Mouse (Mus musculus) olfactory bulb, adult 2 months (tissue): ENCODE results near the gene Nog. TPM values are rescaled to one million over a fixed set of nuclear protein-coding genes. Genes with fewer than 3 reads are reported as not detected.

ENCODE experiments used
- H3K27ac ChIP-seq: fragments of 200-500 bp; 2 replicates; pipeline ENCODE4 v1.5.1; 2012; ENCODE audit warnings: low read depth, low read length; ENCODE audit not compliant: insufficient read depth
- H3K4me1 ChIP-seq: fragments of 200-500 bp; 2 replicates; pipeline ENCODE4 v1.6.1; 2012; ENCODE audit warnings: low read length; ENCODE audit not compliant: control insufficient read depth, insufficient read depth
- H3K4me3 ChIP-seq: fragments of 200-500 bp; 2 replicates; pipeline ENCODE4 v1.5.1; 2012; ENCODE audit warnings: mild to moderate bottlenecking, low read depth, low read length, moderate library complexity; ENCODE audit not compliant: insufficient read depth
- CTCF ChIP-seq: fragments of 200-500 bp; IDR thresholded peaks from 2 replicates; pipeline ENCODE4 v1.5.1; 2012; ENCODE audit warnings: low read depth, mild to moderate bottlenecking, low read length, moderate library complexity; ENCODE audit not compliant: insufficient read depth
- POLR2A ChIP-seq: fragments of 200-500 bp; IDR thresholded peaks from 2 replicates; pipeline ENCODE4 v1.6.1; 2012; ENCODE audit warnings: mild to moderate bottlenecking, low read depth, low read length, moderate library complexity; ENCODE audit not compliant: insufficient read depth
- WGBS: fragments of 180-500 bp; shearing (Covaris S2); methylation state at CpG from one replicate; pipeline ENCODE4 v1.1.7; 2018; 5-methylcytosine and 5-hydroxymethylcytosine counted together
- polyA plus RNA-seq: library from polyadenylated mRNA; stranded (reverse); fragments of >200 nt; gene quantifications from 2 replicates; pipeline ENCODE4 v1.2.4, GENCODE M21; 2012; ENCODE audit warnings: low replicate concordance; ENCODE audit not compliant: missing spikeins, insufficient read depth, insufficient read length

Gene Nog
- polyA plus RNA-seq, 1 experiment: not detected

- Histone ChIP-seq H3K4me3 (no peak overlapping the region), H3K27ac (no peak overlapping the region), H3K4me1 (peaks cover 4% of the 10 kb centered on the region; the same call in 1 of the 2 replicates)
- 87% methylated on average over 5 of the region's 5 CpGs for WGBS
- TF ChIP-seq POLR2A: no peak
- TF ChIP-seq CTCF: no peak
These were observed 12.2 kb upstream of the Nog start for GRCm38 (mm10) chr11:89314374-89314773.

DNA sequence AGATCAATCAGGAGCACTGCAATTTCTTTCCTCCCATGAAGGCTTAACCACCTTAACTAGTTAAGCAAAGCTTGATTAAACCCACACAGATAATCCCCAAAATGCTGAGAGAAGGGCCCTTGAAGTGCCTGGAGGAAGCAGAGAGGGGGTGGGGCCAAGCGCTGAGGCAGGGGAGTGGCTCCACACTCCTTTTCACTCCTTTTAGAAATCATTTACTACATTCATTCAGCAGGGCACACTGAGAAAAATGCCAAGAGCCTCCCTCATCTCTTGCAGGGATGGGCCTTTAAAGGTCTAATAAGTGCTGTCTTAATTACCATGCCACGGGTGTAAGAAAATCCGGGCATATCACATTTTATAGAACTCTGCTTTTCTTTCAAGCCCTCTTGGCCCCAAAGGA is 10.2 kb upstream of the Nog start:
- WGBS: 17% methylated on average over 3 of the region's 3 CpGs

GRCm38 (mm10) chr11:89310217-89310616 is 8.1 kb upstream of the Nog start:
- H3K27ac ChIP-seq: no peak overlapping the region
- TF ChIP-seq CTCF: no peak
- TF ChIP-seq POLR2A: no peak
- H3K4me1 ChIP-seq: no peaks in the 10 kb centered on the region
- WGBS: 71% methylated on average over 11 of the region's 11 CpGs
- H3K4me3 ChIP-seq: no peak overlapping the region

More for the DNA sequence above, 10.2 kb upstream of the Nog start:
- H3K27ac ChIP-seq: no peak overlapping the region
- TF ChIP-seq POLR2A: no peak
- no peak overlapping the region for H3K4me3 ChIP-seq
- peaks cover 4% of the 10 kb centered on the region; the same call in 1 of the 2 replicates for H3K4me1 ChIP-seq

- WGBS: under 1% methylated on average over 16 of the region's 16 CpGs
- H3K4me1 ChIP-seq: peaks cover 7% of the 10 kb centered on the region
- H3K27ac ChIP-seq: peak overlapping the region; percentile 52; the same call in 1 of the 2 replicates
- H3K4me3 ChIP-seq: peak overlapping the region; percentile 69
- TF ChIP-seq POLR2A (no peak), CTCF (peak; percentile 92)
These were observed 1.3 kb upstream of the Nog start for GRCm38 (mm10) chr11:89303421-89303820.

DNA sequence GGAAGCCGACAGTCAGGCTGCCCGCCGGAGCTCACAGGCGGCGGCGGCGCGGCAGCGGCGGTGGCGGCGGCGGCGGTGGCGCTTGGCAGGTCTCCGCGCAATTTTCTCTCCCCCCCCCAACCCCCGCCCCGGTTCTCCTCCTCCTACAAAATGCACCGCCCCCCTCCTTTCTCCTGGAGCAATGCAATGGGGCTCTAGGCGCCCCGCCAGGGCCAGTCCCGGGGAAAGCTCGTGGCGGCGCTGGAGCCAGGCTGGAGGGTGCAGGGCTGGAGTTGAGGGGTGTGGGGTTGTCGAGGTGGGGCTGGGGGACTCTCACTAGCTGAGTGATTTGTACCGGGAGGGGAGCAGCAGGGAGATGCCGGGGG is 666 bp upstream of the Nog start:
- WGBS: under 1% methylated on average over 26 of the region's 29 CpGs

DNA sequence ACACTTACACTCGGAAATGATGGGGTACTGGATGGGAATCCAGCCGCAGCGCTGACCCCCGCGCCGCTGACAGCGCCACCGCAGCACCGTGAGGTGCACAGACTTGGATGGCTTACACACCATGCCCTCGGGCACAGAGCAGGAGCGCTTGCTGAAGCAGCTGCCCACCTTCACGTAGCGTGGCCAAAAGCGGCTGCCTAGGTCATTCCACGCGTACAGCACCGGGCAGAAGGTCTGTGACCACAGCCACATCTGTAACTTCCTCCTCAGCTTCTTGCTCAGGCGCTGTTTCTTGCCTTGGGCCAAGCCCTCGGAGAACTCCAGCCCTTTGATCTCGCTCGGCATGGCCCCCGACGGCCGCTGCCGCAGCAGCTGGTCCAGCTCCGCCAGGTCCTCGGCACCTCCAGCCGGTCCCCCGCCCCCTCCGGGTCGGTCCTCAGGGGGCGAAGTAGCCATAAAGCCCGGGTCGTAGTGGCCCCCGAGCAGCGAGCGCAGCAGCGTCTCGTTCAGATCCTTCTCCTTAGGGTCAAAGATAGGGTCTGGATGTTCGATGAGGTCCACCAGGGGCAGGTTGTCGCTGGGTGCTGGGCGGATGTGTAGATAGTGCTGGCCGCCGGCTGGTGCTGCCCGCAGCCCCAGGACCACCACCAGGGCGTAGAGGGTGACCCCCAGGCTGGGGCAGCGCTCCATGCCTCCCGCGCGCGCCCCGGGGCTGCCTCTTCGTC is 639 bp downstream of the Nog start:
- Histone ChIP-seq H3K27ac (peak overlapping the region; percentile 59), H3K4me1 (peaks cover 16% of the 10 kb centered on the region), H3K4me3 (peak overlapping the region; percentile 69)
- no peak for TF ChIP-seq POLR2A
- no peak for TF ChIP-seq CTCF
- WGBS: under 1% methylated on average over 53 of the region's 53 CpGs

More for the DNA sequence above, 666 bp upstream of the Nog start:
- Histone ChIP-seq H3K4me3 (peak overlapping the region; percentile 69), H3K4me1 (peaks cover 11% of the 10 kb centered on the region), H3K27ac (peak overlapping the region; percentile 86)
- TF ChIP-seq CTCF: no peak
- no peak for TF ChIP-seq POLR2A

- peaks cover 16% of the 10 kb centered on the region for H3K4me1 ChIP-seq
- no peak overlapping the region for H3K27ac ChIP-seq
- 3% methylated on average over 26 of the region's 26 CpGs for WGBS
- TF ChIP-seq POLR2A: no peak
- no peak for TF ChIP-seq CTCF
- H3K4me3 ChIP-seq: peak overlapping the region; percentile 41
These were observed 2.1 kb downstream of the Nog start for GRCm38 (mm10) chr11:89299784-89300775.

GRCm38 (mm10) chr11:89299116-89299783 is 2.9 kb downstream of the Nog start:
- peak overlapping the region; percentile 41 for H3K4me3 ChIP-seq
- no peak overlapping the region for H3K27ac ChIP-seq
- H3K4me1 ChIP-seq: peaks cover 16% of the 10 kb centered on the region
- TF ChIP-seq POLR2A (no peak), CTCF (no peak)
- WGBS: 1% methylated on average over 33 of the region's 36 CpGs
